Mouse (Mus musculus) intestine, embryonic 16.5 days (tissue): ENCODE measurements around the gene Hpcal4. TPM values are rescaled to one million over a fixed set of nuclear protein-coding genes. Genes with fewer than 3 reads are reported as not detected.

Source experiments
- polyA plus RNA-seq: library from polyadenylated mRNA; unstranded; fragments of >200 nt; fragmentation: Nextera tagmentation; extraction: Ambion mirVana; gene quantifications from 2 replicates; pipeline ENCODE4 v1.2.1, GENCODE M21; 2015

Hpcal4 gene
- polyA plus RNA-seq, 1 experiment from 2014 or later, result 3.4 TPM

Other genes starting within 250 kb of the Hpcal4 start
- 3.3 and 4.0 TPM in 2 replicates for gene Mfsd2a, start 222.0 kb upstream of the Hpcal4 start, polyA plus RNA-seq
- 5.1 and 5.3 TPM in 2 replicates for gene Mycl, start 187.6 kb upstream of the Hpcal4 start, polyA plus RNA-seq
- 12.7 and 16.0 TPM in 2 replicates for gene Trit1, start 166.6 kb upstream of the Hpcal4 start, polyA plus RNA-seq
- 0.29 and 0.47 TPM in 2 replicates for gene Bmp8b, start 78.1 kb upstream of the Hpcal4 start, polyA plus RNA-seq
- 0.13 TPM in 1 of 2 replicates, not detected in the other for gene Oxct2b, start 67.0 kb upstream of the Hpcal4 start, polyA plus RNA-seq
- gene Ppie, start 43.3 kb upstream of the Hpcal4 start, polyA plus RNA-seq, result 76.1 and 84.1 TPM in 2 replicates
- gene Nt5c1a, start 18.3 kb downstream of the Hpcal4 start, polyA plus RNA-seq, result not detected in 2 replicates
- 10.7 and 12.0 TPM in 2 replicates for gene Heyl, start 50.3 kb downstream of the Hpcal4 start, polyA plus RNA-seq
- 31.6 and 36.7 TPM in 2 replicates for gene Pabpc4, start 79.1 kb downstream of the Hpcal4 start, polyA plus RNA-seq
- not detected in 2 replicates for gene Oxct2a, start 140.4 kb downstream of the Hpcal4 start, polyA plus RNA-seq
- 0.64 and 1.1 TPM in 2 replicates for gene Bmp8a, start 160.0 kb downstream of the Hpcal4 start, polyA plus RNA-seq